Mouse (Mus musculus) G1E (cell line): ENCODE data around the gene Cd6.

Source experiments
- CTCF ChIP-seq: IDR thresholded peaks from 2 replicates; pipeline ENCODE4 v1.5.1; 2012; ENCODE audit warnings: low read depth, low read length, inconsistent platforms, mixed read lengths
- GATA1 ChIP-seq: IDR thresholded peaks from 2 replicates; pipeline ENCODE4 v1.6.1; 2012; ENCODE audit warnings: borderline replicate concordance, low read length, inconsistent platforms, mixed read lengths
- POLR2AphosphoS5 ChIP-seq: IDR thresholded peaks from 2 replicates; pipeline ENCODE4 v1.6.1; 2012; ENCODE audit warnings: low read depth, low read length, inconsistent platforms; ENCODE audit not compliant: insufficient replicate concordance
- TAL1 ChIP-seq: conservative IDR thresholded peaks from 2 replicates; pipeline ENCODE4 v1.6.1; 2012; ENCODE audit warnings: low read depth, low read length, inconsistent platforms, mixed read lengths

GRCm38 (mm10) chr19:10786753-10787152, 43.1 kb downstream of the Cd6 start:
- TF ChIP-seq CTCF: no peak
- no peak for TF ChIP-seq GATA1
- TF ChIP-seq TAL1: no peak
- TF ChIP-seq POLR2AphosphoS5: no peak
